Mouse (Mus musculus) stomach, embryonic 15.5 days (tissue): Measurements from ENCODE around the gene Wdr31. TPM values are rescaled to one million over a fixed set of nuclear protein-coding genes. Genes with fewer than 3 reads are reported as not detected.

ENCODE experiments used
- ATAC-seq: fragments of 200-750 bp; cut with Nextera tagmentation; 2 replicates; pipeline ENCODE4 v1.8.0; 2017; ENCODE audit warnings: low read depth, moderate number of reproducible peaks, moderate TSS enrichment; ENCODE audit not compliant: insufficient read depth, low FRiP score
- H3K27ac ChIP-seq: fragments of 300-500 bp; sonication (generic); 2 replicates; pipeline ENCODE4 v1.5.1; 2015; ENCODE audit warnings: mild to moderate bottlenecking, inconsistent platforms
- H3K27me3 ChIP-seq: fragments of 300-500 bp; sonication (generic); replicated peaks from 2 replicates; pipeline ENCODE4 v1.6.1; 2015; ENCODE audit warnings: inconsistent platforms
- H3K36me3 ChIP-seq: fragments of 300-500 bp; sonication (generic); 2 replicates; pipeline ENCODE4 v1.6.1; 2015; ENCODE audit warnings: inconsistent platforms
- H3K4me1 ChIP-seq: fragments of 300-500 bp; sonication (generic); 2 replicates; pipeline ENCODE4 v1.6.1; 2015; ENCODE audit warnings: inconsistent platforms
- H3K4me2 ChIP-seq: fragments of 300-500 bp; sonication (generic); 2 replicates; pipeline ENCODE4 v1.6.1; 2015; ENCODE audit warnings: mild to moderate bottlenecking, inconsistent platforms
- H3K4me3 ChIP-seq: fragments of 300-500 bp; sonication (generic); replicated peaks from 2 replicates; pipeline ENCODE4 v1.5.1; 2015; ENCODE audit warnings: inconsistent platforms
- H3K9ac ChIP-seq: fragments of 300-500 bp; sonication (generic); 2 replicates; pipeline ENCODE4 v1.6.1; 2015; ENCODE audit warnings: inconsistent platforms
- H3K9me3 ChIP-seq: fragments of 300-500 bp; sonication (generic); 2 replicates; pipeline ENCODE4 v1.6.1; 2016; ENCODE audit warnings: inconsistent platforms
- WGBS: fragments of 180-500 bp; shearing (Covaris S2); methylation state at CpG from one replicate; pipeline ENCODE4 v1.1.7; 2015; 5-methylcytosine and 5-hydroxymethylcytosine counted together
- polyA plus RNA-seq: library from polyadenylated mRNA; unstranded; fragments of >200 nt; fragmentation: Nextera tagmentation; extraction: Ambion mirVana; gene quantifications from 2 replicates; pipeline ENCODE4 v1.2.1, GENCODE M21; 2015

The Wdr31 gene
- polyA plus RNA-seq, 1 experiment from 2014 or later, result 6.2 TPM

- H3K27me3 ChIP-seq, result no peaks in the 10 kb centered on the region
- no peak overlapping the region for H3K9ac ChIP-seq
- H3K36me3 ChIP-seq, result peaks cover 60% of the 10 kb centered on the region
- ATAC-seq, result no peak
- H3K4me3 ChIP-seq, result no peak overlapping the region
- H3K27ac ChIP-seq, result no peak overlapping the region
- H3K9me3 ChIP-seq, result no peaks in the 10 kb centered on the region
- H3K4me1 ChIP-seq, result peaks cover 5% of the 10 kb centered on the region; the same call in 1 of the 2 replicates
- 91% methylated on average over 11 of the region's 11 CpGs for WGBS
- H3K4me2 ChIP-seq, result no peak overlapping the region
Observed at GRCm38 (mm10) chr4:62509946-62510345, 39.2 kb upstream of the Wdr31 start.

GRCm38 (mm10) chr4:62508839-62509238 lies 38.1 kb upstream of the Wdr31 start:
- H3K36me3 ChIP-seq, result peaks cover 58% of the 10 kb centered on the region
- ATAC-seq, result no peak
- H3K4me1 ChIP-seq, result 0 out of 2 replicates have a peak, but pooled peaks cover 1% of the 10 kb centered on the region
- H3K4me2 ChIP-seq, result no peak overlapping the region
- WGBS, result 87% methylated on average over 5 of the region's 5 CpGs
- H3K9ac ChIP-seq, result no peak overlapping the region
- no peak overlapping the region for H3K4me3 ChIP-seq
- H3K9me3 ChIP-seq, result no peaks in the 10 kb centered on the region
- H3K27ac ChIP-seq, result no peak overlapping the region
- H3K27me3 ChIP-seq, result no peaks in the 10 kb centered on the region

DNA sequence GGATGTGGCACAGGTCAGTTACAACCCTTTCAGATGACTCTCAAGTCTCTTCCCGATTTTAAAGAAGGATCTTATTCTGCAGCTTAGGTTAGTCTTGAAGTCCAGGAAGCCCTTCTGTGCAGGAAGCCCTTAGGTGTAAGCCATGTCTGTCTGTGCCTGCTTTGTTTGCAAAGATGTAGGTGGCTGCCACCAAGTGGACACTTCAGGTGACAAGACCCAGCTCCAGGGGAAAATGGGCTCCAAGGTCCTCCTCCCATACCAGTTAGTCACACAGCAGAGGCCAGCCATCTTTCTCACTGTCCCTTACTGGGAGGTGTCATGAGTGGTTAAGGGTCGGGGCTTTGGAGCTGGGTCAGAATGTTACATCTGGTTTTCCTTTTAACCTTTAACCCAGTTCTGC lies 36.1 kb upstream of the Wdr31 start:
- no peak overlapping the region for H3K4me3 ChIP-seq
- H3K27ac ChIP-seq, result no peak overlapping the region
- WGBS, result 56% methylated on average over 2 of the region's 2 CpGs
- H3K9ac ChIP-seq, result no peak overlapping the region
- H3K4me1 ChIP-seq, result peaks cover 4% of the 10 kb centered on the region
- peaks cover 40% of the 10 kb centered on the region for H3K36me3 ChIP-seq
- H3K27me3 ChIP-seq, result no peaks in the 10 kb centered on the region
- H3K9me3 ChIP-seq, result no peaks in the 10 kb centered on the region
- H3K4me2 ChIP-seq, result no peak overlapping the region
- no peak for ATAC-seq

- no peak overlapping the region for H3K9ac ChIP-seq
- H3K4me2 ChIP-seq, result no peak overlapping the region
- H3K4me1 ChIP-seq, result peaks cover 5% of the 10 kb centered on the region
- no peak for ATAC-seq
- WGBS, result 86% methylated on average over 3 of the region's 3 CpGs
- no peaks in the 10 kb centered on the region for H3K9me3 ChIP-seq
- H3K27ac ChIP-seq, result no peak overlapping the region
- H3K27me3 ChIP-seq, result no peaks in the 10 kb centered on the region
- no peak overlapping the region for H3K4me3 ChIP-seq
- H3K36me3 ChIP-seq, result peaks cover 33% of the 10 kb centered on the region
Observed at GRCm38 (mm10) chr4:62505991-62506390, 35.3 kb upstream of the Wdr31 start.

- Histone ChIP-seq H3K4me3 (peak within 1 kb of the TSS; percentile 84), H3K4me1 (peaks cover 11% of the 10 kb centered on the region), H3K27ac (peak within 1 kb of the TSS; percentile 90), H3K36me3 (peaks cover 23% of the 10 kb centered on the region; the same call in 1 of the 2 replicates), H3K27me3 (no peaks in the 10 kb centered on the region), H3K9ac (no peak within 1 kb of the TSS; the same call in 1 of the 2 replicates), H3K9me3 (no peaks in the 10 kb centered on the region), H3K4me2 (peak within 1 kb of the TSS; percentile 78)
- WGBS, result 69% methylated on average over 3 of the region's 3 CpGs
- no peak for ATAC-seq
Observed at GRCm38 (mm10) chr4:62503374-62503970, 32.8 kb upstream of the Wdr31 start, which contains the start of gene Hdhd3. Hdhd3 (minus strand) TSS chr4:62503467.

GRCm38 (mm10) chr4:62502969-62503368 lies 32.3 kb upstream of the Wdr31 start:
- peaks cover 28% of the 10 kb centered on the region; the same call in 1 of the 2 replicates for H3K36me3 ChIP-seq
- no peaks in the 10 kb centered on the region for H3K9me3 ChIP-seq
- H3K4me2 ChIP-seq, result no peak overlapping the region
- no peak overlapping the region for H3K9ac ChIP-seq
- no peak overlapping the region for H3K4me3 ChIP-seq
- no peaks in the 10 kb centered on the region for H3K27me3 ChIP-seq
- peak; percentile 15; the same call in 1 of the 2 replicates for ATAC-seq
- H3K4me1 ChIP-seq, result peaks cover 11% of the 10 kb centered on the region
- 55% methylated on average over 7 of the region's 7 CpGs for WGBS
- H3K27ac ChIP-seq, result peak overlapping the region; percentile 90

DNA sequence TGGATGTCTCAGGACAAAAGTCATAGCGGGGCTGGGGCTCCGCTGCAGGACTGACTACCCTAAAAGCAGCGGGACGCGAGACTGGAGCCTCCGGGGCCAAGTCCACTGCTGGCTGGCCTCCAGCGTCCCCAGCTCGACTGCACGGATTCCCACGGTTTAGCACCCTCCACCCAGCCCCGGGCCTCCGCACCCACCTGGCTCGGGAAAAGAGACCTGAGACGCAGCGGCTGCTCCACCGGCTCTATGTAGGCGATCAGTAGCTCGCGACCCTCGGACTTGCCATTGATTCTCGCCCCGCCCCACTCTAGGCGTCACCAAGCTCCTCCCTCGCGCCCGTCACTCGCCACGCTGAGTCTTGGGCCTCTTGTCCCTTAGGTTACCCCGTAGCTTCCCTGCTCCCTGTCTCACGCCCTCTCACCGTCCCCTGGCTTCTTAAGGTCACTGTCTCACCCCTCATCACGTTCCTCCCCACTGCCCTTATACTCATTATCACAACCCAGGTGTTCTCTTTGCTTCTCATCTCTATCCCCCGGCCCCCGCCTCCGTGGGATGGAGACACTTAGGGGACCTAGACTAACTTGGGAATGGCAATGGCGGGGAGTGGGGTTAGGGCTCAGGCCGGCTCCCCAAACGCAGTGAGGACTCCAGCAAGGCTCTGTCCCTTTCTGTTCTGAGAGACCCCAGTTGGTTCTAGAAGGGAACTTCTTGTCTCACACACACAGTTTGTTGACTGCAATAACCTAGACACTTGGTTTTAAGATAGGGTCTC lies 31.5 kb upstream of the Wdr31 start:
- Histone ChIP-seq H3K4me2 (peak overlapping the region; percentile 78), H3K4me3 (peak overlapping the region; percentile 84), H3K9ac (peak overlapping the region; percentile 59; the same call in 1 of the 2 replicates), H3K4me1 (peaks cover 11% of the 10 kb centered on the region), H3K36me3 (peaks cover 24% of the 10 kb centered on the region; the same call in 1 of the 2 replicates), H3K9me3 (no peaks in the 10 kb centered on the region), H3K27me3 (no peaks in the 10 kb centered on the region), H3K27ac (peak overlapping the region; percentile 90)
- ATAC-seq, result peak; percentile 89
- WGBS, result 2% methylated on average over 38 of the region's 38 CpGs

GRCm38 (mm10) chr4:62501534-62501933 lies 30.8 kb upstream of the Wdr31 start:
- peak overlapping the region; percentile 59; the same call in 1 of the 2 replicates for H3K9ac ChIP-seq
- H3K27ac ChIP-seq, result peak overlapping the region; percentile 90
- H3K27me3 ChIP-seq, result no peaks in the 10 kb centered on the region
- peak overlapping the region; percentile 78 for H3K4me2 ChIP-seq
- no peaks in the 10 kb centered on the region for H3K9me3 ChIP-seq
- 0% methylated on average over 7 of the region's 7 CpGs for WGBS
- ATAC-seq, result no peak
- peaks cover 11% of the 10 kb centered on the region for H3K4me1 ChIP-seq
- H3K36me3 ChIP-seq, result peaks cover 20% of the 10 kb centered on the region; the same call in 1 of the 2 replicates
- peak overlapping the region; percentile 84 for H3K4me3 ChIP-seq

- no peaks in the 10 kb centered on the region for H3K27me3 ChIP-seq
- H3K4me2 ChIP-seq, result peak overlapping the region; percentile 78; the same call in 1 of the 2 replicates
- H3K9ac ChIP-seq, result no peak overlapping the region
- peaks cover 22% of the 10 kb centered on the region; the same call in 1 of the 2 replicates for H3K36me3 ChIP-seq
- WGBS, result 75% methylated on average over 4 of the region's 4 CpGs
- H3K9me3 ChIP-seq, result no peaks in the 10 kb centered on the region
- H3K4me1 ChIP-seq, result peaks cover 11% of the 10 kb centered on the region
- H3K4me3 ChIP-seq, result peak overlapping the region; percentile 16; the same call in 1 of the 2 replicates
- H3K27ac ChIP-seq, result peak overlapping the region; percentile 62; the same call in 1 of the 2 replicates
- ATAC-seq, result no peak
Observed at GRCm38 (mm10) chr4:62500799-62501198, 30.1 kb upstream of the Wdr31 start.

DNA sequence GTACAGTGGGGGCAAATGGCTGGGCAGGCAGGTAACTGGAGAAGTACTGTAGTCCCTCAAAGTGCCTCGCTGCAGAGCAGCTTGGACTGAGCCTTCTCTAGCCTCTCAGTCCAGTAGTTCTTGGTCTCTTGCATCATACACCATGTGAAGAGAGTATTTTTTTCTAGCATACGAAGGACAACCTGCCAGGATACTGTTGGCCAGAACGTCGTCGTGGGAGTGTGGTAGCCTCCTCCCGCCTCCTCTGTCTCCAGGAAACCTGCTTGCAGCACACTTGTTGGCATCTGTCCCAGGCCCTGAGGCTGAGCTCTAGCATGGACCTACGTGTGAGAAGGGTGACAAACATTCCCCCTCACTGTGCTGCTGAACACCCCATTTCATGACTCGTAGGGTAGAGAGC lies 26.1 kb upstream of the Wdr31 start:
- Histone ChIP-seq H3K4me1 (0 out of 2 replicates have a peak, but pooled peaks cover 7% of the 10 kb centered on the region), H3K9me3 (no peaks in the 10 kb centered on the region), H3K9ac (no peak overlapping the region), H3K27ac (no peak overlapping the region), H3K36me3 (peaks cover 22% of the 10 kb centered on the region; the same call in 1 of the 2 replicates), H3K27me3 (no peaks in the 10 kb centered on the region), H3K4me2 (no peak overlapping the region), H3K4me3 (no peak overlapping the region)
- peak; percentile 29; the same call in 1 of the 2 replicates for ATAC-seq
- 53% methylated on average over 8 of the region's 8 CpGs for WGBS

GRCm38 (mm10) chr4:62495946-62496345 lies 25.2 kb upstream of the Wdr31 start:
- Histone ChIP-seq H3K27ac (no peak overlapping the region), H3K27me3 (no peaks in the 10 kb centered on the region), H3K4me1 (0 out of 2 replicates have a peak, but pooled peaks cover 5% of the 10 kb centered on the region), H3K4me2 (no peak overlapping the region), H3K9ac (no peak overlapping the region), H3K9me3 (no peaks in the 10 kb centered on the region), H3K36me3 (peaks cover 22% of the 10 kb centered on the region; the same call in 1 of the 2 replicates), H3K4me3 (no peak overlapping the region)
- WGBS, result 69% methylated on average over 8 of the region's 8 CpGs
- no peak for ATAC-seq

- no peak for ATAC-seq
- peaks cover 13% of the 10 kb centered on the region; the same call in 1 of the 2 replicates for H3K36me3 ChIP-seq
- 68% methylated on average over 9 of the region's 9 CpGs for WGBS
- H3K27ac ChIP-seq, result no peak overlapping the region
- H3K4me3 ChIP-seq, result no peak overlapping the region
- H3K4me1 ChIP-seq, result 0 out of 2 replicates have a peak, but pooled peaks cover 3% of the 10 kb centered on the region
- no peaks in the 10 kb centered on the region for H3K9me3 ChIP-seq
- no peak overlapping the region for H3K9ac ChIP-seq
- H3K4me2 ChIP-seq, result no peak overlapping the region
- no peaks in the 10 kb centered on the region for H3K27me3 ChIP-seq
Observed at GRCm38 (mm10) chr4:62494230-62494629, 23.5 kb upstream of the Wdr31 start.
